Mouse (Mus musculus) kidney, adult 2 months (tissue): ENCODE data around the gene BC030867. TPM values are rescaled to one million over a fixed set of nuclear protein-coding genes. Genes with fewer than 3 reads are reported as not detected.
A peak's percentile ranks its signal among the peaks of the same experiment; 100 is the strongest.

Experiments
- DNase-seq: peaks from one replicate; pipeline ENCODE4 v3.0.0; 2021
- H3K27ac ChIP-seq: fragments of 200-500 bp; 2 replicates; pipeline ENCODE4 v1.5.1; 2012; ENCODE audit warnings: low read depth, low read length, control low read depth, inconsistent platforms; ENCODE audit not compliant: insufficient read depth
- H3K27me3 ChIP-seq: fragments of 200-500 bp; replicated peaks from 2 replicates; pipeline ENCODE4 v1.6.1; 2012; ENCODE audit warnings: mild to moderate bottlenecking, moderate library complexity, low read length, inconsistent platforms; ENCODE audit not compliant: control insufficient read depth, insufficient read depth
- H3K36me3 ChIP-seq: fragments of 200-500 bp; 2 replicates; pipeline ENCODE4 v1.6.1; 2012; ENCODE audit warnings: mild to moderate bottlenecking, moderate library complexity, low read length, inconsistent platforms; ENCODE audit not compliant: control insufficient read depth, insufficient read depth
- H3K4me1 ChIP-seq: fragments of 200-500 bp; 2 replicates; pipeline ENCODE4 v1.6.1; 2011; ENCODE audit warnings: low read length; ENCODE audit not compliant: control insufficient read depth, insufficient read depth
- H3K4me3 ChIP-seq: fragments of 200-500 bp; 2 replicates; pipeline ENCODE4 v1.5.1; 2011; ENCODE audit warnings: mild to moderate bottlenecking, low read depth, low read length, control low read depth; ENCODE audit not compliant: insufficient read depth
- CTCF ChIP-seq: fragments of 200-500 bp; conservative IDR thresholded peaks from 2 replicates; pipeline ENCODE4 v1.5.1; 2011; ENCODE audit warnings: low read depth, mild to moderate bottlenecking, control low read depth, low read length, moderate library complexity, mixed read lengths; ENCODE audit not compliant: insufficient read depth, insufficient read length
- POLR2A ChIP-seq: fragments of 200-500 bp; IDR thresholded peaks from one replicate; pipeline ENCODE4 v1.6.1; 2011; ENCODE audit warnings: low read depth, low read length, control low read depth
- WGBS: fragments of 180-500 bp; shearing (Covaris S2); methylation state at CpG from one replicate; pipeline ENCODE4 v1.1.7; 2018; 5-methylcytosine and 5-hydroxymethylcytosine counted together
- polyA plus RNA-seq: library from polyadenylated mRNA; depleted of rRNA; stranded (reverse); fragments of >200 nt; gene quantifications from 2 replicates; pipeline ENCODE4 v1.2.3, GENCODE M21; 2012

Gene BC030867
- polyA plus RNA-seq, 1 experiment = 0.81 TPM

DNA sequence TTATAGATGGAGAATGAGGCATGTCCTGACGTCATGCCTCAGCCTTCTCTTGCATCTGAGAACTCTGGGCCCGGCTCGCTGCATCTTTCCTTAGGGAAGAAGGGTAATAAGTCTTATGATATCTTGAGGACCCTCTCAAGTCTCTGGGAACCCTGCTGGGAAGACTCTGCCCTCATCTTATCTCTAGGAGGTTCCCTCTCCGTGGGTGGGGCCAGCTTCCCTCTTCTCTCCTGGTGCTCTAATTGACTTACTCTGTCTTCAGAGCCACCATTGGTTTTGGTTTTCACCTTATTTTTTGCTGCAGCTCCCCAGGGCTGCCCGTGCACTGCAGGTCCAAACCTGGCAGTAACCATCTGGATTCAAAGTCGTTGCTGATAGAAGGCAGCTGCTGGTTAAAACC, 9.4 kb downstream of the BC030867 start:
- H3K4me1 ChIP-seq = no peaks in the 10 kb centered on the region

DNA sequence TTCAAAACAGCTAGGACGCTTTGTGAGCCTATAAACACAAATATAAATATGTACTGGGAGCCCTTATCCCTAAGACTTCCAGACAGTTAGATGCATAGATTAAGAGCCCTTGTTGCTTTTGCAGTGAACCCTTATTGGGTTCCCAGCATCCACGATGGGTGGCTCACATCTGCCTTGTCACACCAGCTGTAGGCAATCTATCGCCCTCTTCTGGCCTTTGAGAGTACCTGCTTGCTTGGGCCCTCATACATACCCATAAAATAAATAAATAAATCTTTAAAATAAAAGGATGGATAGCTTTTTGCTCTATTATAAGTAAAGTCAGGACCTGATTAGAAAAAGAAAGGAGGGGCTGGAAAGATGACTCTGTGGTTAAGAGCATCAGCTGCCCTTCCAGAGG, 9.8 kb downstream of the BC030867 start:
- no peaks in the 10 kb centered on the region for H3K36me3 ChIP-seq

More for the DNA sequence above, 9.4 kb downstream of the BC030867 start:
- H3K27ac ChIP-seq = no peak overlapping the region
- H3K27me3 ChIP-seq = no peaks in the 10 kb centered on the region
- WGBS = 90% methylated on average over 6 of the region's 6 CpGs
- no peak for DNase-seq
- H3K36me3 ChIP-seq = no peaks in the 10 kb centered on the region
- no peak overlapping the region for H3K4me3 ChIP-seq
- TF ChIP-seq POLR2A (no peak), CTCF (no peak)

DNA sequence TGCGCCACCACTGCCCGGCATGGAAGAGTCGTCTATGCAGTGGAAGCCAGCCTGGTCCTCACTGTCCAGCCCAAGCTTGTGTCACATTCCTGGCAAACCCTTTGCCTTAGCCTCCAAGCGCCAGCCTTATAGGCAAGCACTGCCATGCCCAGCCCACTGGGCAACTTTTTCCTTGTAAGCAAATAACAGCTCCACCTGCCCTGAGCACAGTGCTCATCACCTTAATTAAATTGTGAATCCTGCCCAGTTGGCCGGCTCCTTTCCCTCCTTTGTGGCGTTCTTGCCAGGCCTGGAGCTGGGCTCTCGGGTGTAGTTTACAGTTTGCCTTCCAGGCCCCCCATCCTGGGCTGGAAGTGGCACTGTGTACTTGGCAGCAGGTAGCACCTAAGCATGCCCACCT, 14.5 kb downstream of the BC030867 start:
- TF ChIP-seq CTCF (no peak), POLR2A (no peak)
- 87% methylated on average over 7 of the region's 7 CpGs for WGBS
- peaks cover 3% of the 10 kb centered on the region; the same call in 1 of the 2 replicates for H3K4me1 ChIP-seq
- DNase-seq = no peak
- H3K27ac ChIP-seq = no peak overlapping the region
- H3K4me3 ChIP-seq = no peak overlapping the region
- H3K36me3 ChIP-seq = no peaks in the 10 kb centered on the region
- no peaks in the 10 kb centered on the region for H3K27me3 ChIP-seq

More for the DNA sequence above, 9.8 kb downstream of the BC030867 start:
- H3K27ac ChIP-seq = no peak overlapping the region
- H3K4me3 ChIP-seq = no peak overlapping the region
- H3K4me1 ChIP-seq = no peaks in the 10 kb centered on the region
- H3K27me3 ChIP-seq = no peaks in the 10 kb centered on the region
- WGBS = 97% methylated on average over 3 of the region's 3 CpGs
- no peak for DNase-seq
- TF ChIP-seq POLR2A (no peak), CTCF (peak; percentile 30; the same call in 1 of the 2 replicates)

DNA sequence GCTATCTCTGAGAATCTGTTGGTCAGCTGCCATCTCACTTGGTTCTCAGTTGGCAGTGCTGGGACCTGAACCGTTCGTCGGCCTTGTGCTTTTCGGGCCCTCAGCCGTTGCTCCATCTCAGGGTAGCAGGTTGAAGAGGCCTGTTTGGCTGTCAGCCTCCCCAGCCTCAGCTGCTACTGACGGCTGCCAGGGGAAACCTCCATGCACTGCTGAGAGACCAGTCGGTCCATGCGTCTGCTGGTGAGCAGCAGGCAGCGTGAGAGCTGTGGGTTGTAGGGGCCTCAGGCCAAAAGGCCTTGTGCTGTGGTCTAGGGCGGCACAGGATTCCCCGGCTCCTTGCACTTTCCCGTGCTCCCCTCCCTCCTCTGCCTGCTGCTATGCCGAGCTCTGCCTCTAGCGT, 17.1 kb downstream of the BC030867 start:
- Histone ChIP-seq H3K4me1 (peaks cover 3% of the 10 kb centered on the region; the same call in 1 of the 2 replicates), H3K4me3 (no peak overlapping the region), H3K27ac (no peak overlapping the region), H3K27me3 (no peaks in the 10 kb centered on the region), H3K36me3 (no peaks in the 10 kb centered on the region)
- 89% methylated on average over 14 of the region's 14 CpGs for WGBS
- no peak for DNase-seq
- TF ChIP-seq POLR2A (no peak), CTCF (no peak)

DNA sequence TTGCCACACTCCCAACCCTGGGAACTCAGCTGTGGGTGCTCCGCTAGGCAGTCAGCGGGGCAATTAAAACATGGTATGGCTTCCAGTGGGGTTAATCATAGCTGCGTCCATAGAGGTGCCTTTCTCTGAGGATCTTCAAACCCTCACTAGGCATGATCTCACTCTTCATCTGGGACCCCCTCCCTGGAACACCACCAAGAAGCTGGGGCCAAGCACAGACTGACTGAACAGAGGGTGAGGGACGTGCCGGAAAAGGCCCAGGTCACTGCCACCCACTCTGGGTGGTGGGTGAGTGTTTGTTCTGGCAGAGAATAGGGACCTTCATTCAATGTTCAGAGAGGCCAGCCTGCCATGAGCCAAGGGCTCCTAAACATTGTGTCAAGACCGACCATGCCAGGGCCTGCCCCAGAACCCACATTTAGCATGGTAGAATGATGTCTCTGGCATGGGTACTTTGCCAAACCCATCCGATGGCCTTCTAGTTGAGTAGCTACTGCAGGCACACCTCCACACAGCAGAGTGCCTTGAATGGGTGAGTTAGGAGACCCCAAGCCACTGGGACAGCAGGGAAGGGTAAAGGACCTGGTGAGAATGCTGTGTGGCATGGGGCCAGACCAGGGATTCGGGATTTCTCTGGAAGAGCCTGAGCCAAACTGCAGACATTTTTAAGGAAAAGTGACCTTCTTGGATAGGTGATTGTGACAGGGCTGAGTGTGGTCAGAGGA, 18.1 kb downstream of the BC030867 start:
- H3K4me1 ChIP-seq = peaks cover 3% of the 10 kb centered on the region; the same call in 1 of the 2 replicates
- TF ChIP-seq CTCF (no peak), POLR2A (no peak)
- no peaks in the 10 kb centered on the region for H3K27me3 ChIP-seq
- H3K36me3 ChIP-seq = no peaks in the 10 kb centered on the region
- no peak overlapping the region for H3K4me3 ChIP-seq
- no peak overlapping the region for H3K27ac ChIP-seq
- 92% methylated on average over 8 of the region's 8 CpGs for WGBS
- DNase-seq = no peak

DNA sequence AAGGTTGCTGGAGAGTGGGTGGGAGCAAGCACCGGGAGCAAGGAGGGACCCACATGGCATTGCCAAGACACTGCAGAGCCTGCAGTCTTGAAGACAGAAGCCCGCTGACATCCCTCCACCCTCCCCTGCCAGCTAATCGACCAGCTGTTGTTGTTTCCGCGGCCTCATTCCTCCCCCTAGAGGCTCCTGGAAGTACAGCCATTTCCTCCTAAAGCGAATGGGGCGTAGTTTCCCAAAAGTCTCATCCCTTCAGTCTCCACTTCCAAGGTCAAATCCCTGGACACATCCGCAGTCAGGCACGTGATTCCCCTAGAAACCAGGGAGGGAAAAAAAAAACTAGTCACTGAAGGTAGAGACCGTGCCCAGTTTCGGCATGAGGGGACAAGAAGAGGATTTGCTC, 18.8 kb downstream of the BC030867 start:
- Histone ChIP-seq H3K4me3 (no peak overlapping the region), H3K27ac (no peak overlapping the region), H3K36me3 (no peaks in the 10 kb centered on the region), H3K27me3 (no peaks in the 10 kb centered on the region), H3K4me1 (peaks cover 3% of the 10 kb centered on the region; the same call in 1 of the 2 replicates)
- 3% methylated on average over 11 of the region's 11 CpGs for WGBS
- DNase-seq = peak; percentile 82
- TF ChIP-seq POLR2A (no peak), CTCF (peak; percentile 84)

DNA sequence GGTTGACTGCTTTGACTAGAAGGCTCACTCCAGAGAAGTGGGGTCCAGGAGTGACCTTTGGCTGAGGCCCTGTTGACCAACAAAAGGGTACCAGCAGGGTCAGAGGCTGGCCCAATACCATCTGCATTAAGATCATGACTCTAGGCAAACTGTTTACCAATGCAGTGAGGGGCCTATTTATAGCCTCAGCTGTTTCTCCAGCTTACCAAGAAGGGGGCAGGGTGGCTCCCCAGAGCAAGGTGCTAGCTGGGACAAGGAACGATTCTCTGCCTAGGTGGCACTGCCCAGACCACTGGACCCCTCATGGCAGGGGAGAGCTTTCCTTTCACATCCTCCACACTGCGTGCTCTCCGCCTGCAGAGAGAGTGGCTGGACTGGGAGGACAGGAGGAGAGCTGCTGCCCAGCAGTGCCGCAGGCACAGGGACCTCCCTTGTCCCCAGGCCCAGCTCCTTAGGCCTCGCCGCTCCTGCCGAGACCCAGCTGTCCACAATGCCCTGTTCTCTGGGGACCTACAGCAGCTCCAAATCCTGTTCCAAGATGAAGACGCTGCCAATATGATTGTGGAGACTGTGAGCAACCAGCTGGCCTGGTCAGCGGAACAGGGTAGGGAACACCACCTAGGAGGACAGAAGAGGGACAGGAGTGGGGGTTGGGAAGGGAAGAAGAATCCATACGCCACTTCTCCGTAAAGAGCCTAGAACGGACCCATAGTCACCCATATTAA, 20.0 kb downstream of the BC030867 start, which contains the start of gene Asb16:
TSS of gene Asb16 (plus strand) at position 224 of the 725 bp plus-strand sequence.
- TF ChIP-seq POLR2A (no peak), CTCF (no peak)
- H3K27ac ChIP-seq = no peak within 1 kb of the TSS
- no peak within 1 kb of the TSS for H3K4me3 ChIP-seq
- H3K27me3 ChIP-seq = no peaks in the 10 kb centered on the region
- peaks cover 3% of the 10 kb centered on the region; the same call in 1 of the 2 replicates for H3K4me1 ChIP-seq
- DNase-seq = no peak
- 94% methylated on average over 12 of the region's 12 CpGs for whole genome bisulfite sequencing
- no peaks in the 10 kb centered on the region for H3K36me3 ChIP-seq
